Mouse (Mus musculus): ENCODE results near the gene Snap25.
A peak's percentile ranks its signal among the peaks of the same experiment; 100 is the strongest.

The Snap25 gene

GRCm38 (mm10) chr2:136711746-136712440 is 1.4 kb upstream of the Snap25 start:
- ATAC-seq (ENCODE audit: low TSS enrichment), result peak; percentile 69

GRCm38 (mm10) chr2:136712441-136713015 is 725 bp upstream of the Snap25 start:
- ATAC-seq (ENCODE audit: low TSS enrichment), result peak; percentile 1; the same call in 1 of the 2 replicates

- ATAC-seq (ENCODE audit: low TSS enrichment), result peak; percentile 44
Observed at GRCm38 (mm10) chr2:136714008-136714411, 757 bp downstream of the Snap25 start.

- ATAC-seq (ENCODE audit: low TSS enrichment), result no peak
Observed at GRCm38 (mm10) chr2:136715531-136715930, 2.3 kb downstream of the Snap25 start.

- no peak for ATAC-seq (ENCODE audit: low TSS enrichment)
Observed at GRCm38 (mm10) chr2:136716400-136716799, 3.1 kb downstream of the Snap25 start.

- ATAC-seq (ENCODE audit: low TSS enrichment), result peak; percentile 44
Observed at GRCm38 (mm10) chr2:136720235-136720634, 7.0 kb downstream of the Snap25 start.

- 0 out of 2 replicates have a peak, but pooled peaks have one; percentile 15 for ATAC-seq (ENCODE audit: low TSS enrichment)
Observed at GRCm38 (mm10) chr2:136738260-136738659, 25.0 kb downstream of the Snap25 start.

GRCm38 (mm10) chr2:136742230-136742629 is 29.0 kb downstream of the Snap25 start:
- peak; percentile 48 for ATAC-seq (ENCODE audit: low TSS enrichment)

- no peak for ATAC-seq (ENCODE audit: low TSS enrichment)
Observed at GRCm38 (mm10) chr2:136744683-136745326, 31.6 kb downstream of the Snap25 start.

GRCm38 (mm10) chr2:136745327-136745994 is 32.2 kb downstream of the Snap25 start:
- no peak for ATAC-seq (ENCODE audit: low TSS enrichment)

GRCm38 (mm10) chr2:136753682-136754081 is 40.4 kb downstream of the Snap25 start:
- peak; percentile 39; the same call in 1 of the 2 replicates for ATAC-seq (ENCODE audit: low TSS enrichment)

- no peak for ATAC-seq (ENCODE audit: low TSS enrichment)
Observed at GRCm38 (mm10) chr2:136758809-136759551, 45.7 kb downstream of the Snap25 start.

- ATAC-seq (ENCODE audit: low TSS enrichment), result no peak
Observed at GRCm38 (mm10) chr2:136778156-136778555, 64.9 kb downstream of the Snap25 start.

GRCm38 (mm10) chr2:136778674-136779073 is 65.4 kb downstream of the Snap25 start:
- no peak for ATAC-seq (ENCODE audit: low TSS enrichment)

GRCm38 (mm10) chr2:136780268-136780667 is 67.0 kb downstream of the Snap25 start:
- no peak for ATAC-seq (ENCODE audit: low TSS enrichment)

- peak; percentile 34 for ATAC-seq (ENCODE audit: low TSS enrichment)
Observed at GRCm38 (mm10) chr2:136784310-136784709, 71.1 kb downstream of the Snap25 start.

GRCm38 (mm10) chr2:136788379-136788778 is 75.1 kb downstream of the Snap25 start:
- ATAC-seq (ENCODE audit: low TSS enrichment), result peak; percentile 74

GRCm38 (mm10) chr2:136796518-136796917 is 83.3 kb downstream of the Snap25 start:
- peak; percentile 64 for ATAC-seq (ENCODE audit: low TSS enrichment)

- ATAC-seq (ENCODE audit: low TSS enrichment), result peak; percentile 51
Observed at GRCm38 (mm10) chr2:136798887-136799430, 85.7 kb downstream of the Snap25 start.

GRCm38 (mm10) chr2:136801102-136801501 is 87.8 kb downstream of the Snap25 start:
- ATAC-seq (ENCODE audit: low TSS enrichment), result no peak

- 0 out of 2 replicates have a peak, but pooled peaks have one; percentile 14 for ATAC-seq (ENCODE audit: low TSS enrichment)
Observed at GRCm38 (mm10) chr2:136802076-136802475, 88.8 kb downstream of the Snap25 start.

Measured in frontal cortex, adult (tissue).